Mouse (Mus musculus): Measurements from ENCODE around the gene Ccdc142.

- no peak for TF ChIP-seq CTCF (IDR thresholded peaks at IDR 0.05; ENCODE audit: low read depth, low read length)
- TF ChIP-seq GATA1 (IDR thresholded peaks at IDR 0.05; ENCODE audit: borderline replicate concordance, low read length): no peak
- no peak for TF ChIP-seq TAL1 (conservative IDR thresholded peaks at IDR 0.05; ENCODE audit: low read depth, low read length)
These were observed 30.8 kb upstream of the Ccdc142 start for GRCm38 (mm10) chr6:83070311-83071219.
